Mouse (Mus musculus) embryonic facial prominence, embryonic 13.5 days (tissue): ENCODE results near the gene Gm13119. TPM values are rescaled to one million over a fixed set of nuclear protein-coding genes. Genes with fewer than 3 reads are reported as not detected.

Experiments
- polyA plus RNA-seq: library from polyadenylated mRNA; unstranded; fragments of >200 nt; fragmentation: Nextera tagmentation; extraction: Ambion mirVana; gene quantifications from 2 replicates; pipeline ENCODE4 v1.2.1, GENCODE M21; 2015

Gene Gm13119
- polyA plus RNA-seq, 1 experiment from 2014 or later: not detected

Other genes with a start within 250 kb of the Gm13119 start
- not detected in 2 replicates for gene Oog3, start 195.3 kb upstream of the Gm13119 start, polyA plus RNA-seq
- gene Oog2, start 167.2 kb upstream of the Gm13119 start, polyA plus RNA-seq: not detected in 2 replicates
- not detected in 2 replicates for gene C87977, start 144.6 kb upstream of the Gm13119 start, polyA plus RNA-seq
- gene Pramel5, start 77.5 kb upstream of the Gm13119 start, polyA plus RNA-seq: not detected in 2 replicates
- not detected in 2 replicates for gene Gm13128, start 27.7 kb upstream of the Gm13119 start, polyA plus RNA-seq
- gene Pramef20, start 20.0 kb downstream of the Gm13119 start, polyA plus RNA-seq: not detected in 2 replicates
- 0.44 and 0.58 TPM in 2 replicates for gene Pramef12, start 50.5 kb downstream of the Gm13119 start, polyA plus RNA-seq
- not detected in 2 replicates for gene 1700012P22Rik, start 80.8 kb downstream of the Gm13119 start, polyA plus RNA-seq
- not detected in 2 replicates for gene Gm9944, start 95.4 kb downstream of the Gm13119 start, polyA plus RNA-seq
- not detected in 2 replicates for gene Aadacl3, start 105.8 kb downstream of the Gm13119 start, polyA plus RNA-seq
- gene 9430007A20Rik, start 161.9 kb downstream of the Gm13119 start, polyA plus RNA-seq: not detected in 2 replicates
- not detected in 2 replicates for gene Gm13124, start 207.2 kb downstream of the Gm13119 start, polyA plus RNA-seq